Mouse (Mus musculus): Measurements from ENCODE around the gene Nol4l. TPM values are rescaled to one million over a fixed set of nuclear protein-coding genes. Genes with fewer than 3 reads are reported as not detected.

Gene Nol4l
- polyA plus RNA-seq (2016; fragmentation: Nextera tagmentation; extraction: Ambion mirVana): 20.8 and 21.4 TPM in 2 replicates

DNA sequence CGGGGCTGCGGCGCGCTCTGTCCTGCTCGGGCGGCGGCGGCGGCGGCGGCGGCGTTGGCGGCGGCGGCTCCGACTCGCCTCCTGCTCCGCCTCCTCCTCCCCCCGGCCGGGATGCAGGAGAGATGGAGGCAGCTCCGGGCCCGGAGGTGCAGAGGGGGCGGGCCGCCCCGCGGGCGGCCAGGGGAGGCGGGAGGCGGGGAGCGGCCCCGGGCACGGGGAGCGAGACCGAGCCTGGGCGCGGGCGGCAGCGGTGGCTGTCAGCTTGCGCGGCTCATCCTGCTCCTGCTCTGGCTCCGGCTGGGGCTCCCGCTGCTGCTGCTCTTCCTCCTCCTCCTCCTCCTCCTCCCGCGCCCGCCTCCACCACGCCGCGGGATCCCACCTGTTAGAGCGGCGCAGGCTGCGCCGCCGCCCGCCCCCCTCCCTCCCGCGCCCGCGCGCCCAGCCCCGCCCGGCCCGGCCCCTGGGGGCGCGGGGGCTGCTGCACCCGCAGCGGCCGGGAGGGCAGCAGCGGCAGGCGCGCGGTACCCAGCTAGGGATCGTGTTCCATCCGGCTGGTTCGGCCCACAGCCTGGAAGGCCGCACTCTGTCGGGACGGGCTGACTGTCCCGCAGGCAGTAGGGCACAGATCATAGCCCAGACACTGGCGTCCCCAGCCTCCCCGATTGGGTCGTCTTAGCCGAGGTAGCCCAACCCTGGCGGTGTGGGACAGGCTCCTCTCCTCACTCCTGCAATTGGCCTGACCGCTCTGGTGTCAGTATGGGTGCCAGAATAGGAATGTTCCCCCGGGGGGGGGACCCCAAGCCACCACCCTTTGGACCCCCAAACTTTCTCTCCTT lies at the start of gene Nol4l:
Gene Nol4l, minus strand, starts transcription at position 41 of the 836 bp plus-strand sequence.
- Histone ChIP-seq H3K4me1 (peaks cover 47% of the 10 kb centered on the region), H3K27ac (peak within 1 kb of the TSS; percentile 96), H3K9me3 (no peaks in the 10 kb centered on the region; the same call in 1 of the 2 replicates), H3K4me3 (peak within 1 kb of the TSS; percentile 88), H3K36me3 (no peaks in the 10 kb centered on the region), H3K27me3 (ENCODE audit: insufficient read depth, poor library complexity, severe bottlenecking) (peaks cover 35% of the 10 kb centered on the region)
- WGBS: 2% methylated on average over 73 of the region's 86 CpGs
- DNase-seq (ENCODE audit: low spot score): no peak

DNA sequence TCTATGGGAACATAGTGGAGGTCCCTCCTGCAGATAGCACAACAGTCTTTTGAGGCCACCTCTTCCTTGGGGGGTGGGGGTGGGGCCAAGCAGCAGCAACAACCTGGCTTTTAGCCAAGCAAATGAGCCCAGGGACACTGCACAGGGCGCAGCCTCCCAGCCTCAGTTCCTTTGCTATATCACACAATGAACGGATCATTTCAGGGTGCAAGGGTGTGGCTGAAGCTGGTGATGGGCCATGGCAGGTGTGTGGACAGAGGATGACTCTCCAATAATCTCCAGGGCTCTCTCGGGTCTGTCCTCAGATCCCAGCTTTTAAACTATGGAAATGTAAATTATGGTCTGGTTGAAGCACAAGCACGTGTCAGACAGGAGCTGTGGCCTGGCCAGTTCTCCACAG lies 47.4 kb upstream of the Nol4l start:
- H3K36me3 ChIP-seq: no peaks in the 10 kb centered on the region
- WGBS: 51% methylated on average over 4 of the region's 4 CpGs
- DNase-seq (ENCODE audit: low spot score): peak; percentile 72
- H3K4me1 ChIP-seq: peaks cover 38% of the 10 kb centered on the region
- H3K9me3 ChIP-seq: no peaks in the 10 kb centered on the region
- H3K4me3 ChIP-seq: no peak overlapping the region
- H3K27ac ChIP-seq: peak overlapping the region; percentile 75
- H3K27me3 ChIP-seq (ENCODE audit: insufficient read depth, poor library complexity, severe bottlenecking): no peaks in the 10 kb centered on the region

DNA sequence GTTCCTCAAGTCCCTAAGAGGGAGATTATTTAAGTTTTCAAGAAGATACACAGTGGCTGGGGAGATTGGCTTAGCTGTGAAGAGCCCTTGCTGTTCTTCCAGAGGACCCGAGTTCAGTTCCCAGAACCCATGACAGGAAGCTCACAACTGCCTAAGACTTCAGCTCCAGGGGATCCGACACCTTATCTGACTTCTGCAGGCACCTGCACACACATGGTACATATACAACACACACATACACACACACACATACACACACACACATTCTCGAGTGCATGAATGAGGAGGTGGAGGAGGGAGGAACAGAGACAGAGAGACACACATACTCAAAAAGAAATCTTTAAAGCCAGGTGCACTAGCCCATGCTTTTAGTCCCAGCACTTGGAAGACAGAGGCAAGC lies 46.4 kb upstream of the Nol4l start:
- no peaks in the 10 kb centered on the region for H3K36me3 ChIP-seq
- no peaks in the 10 kb centered on the region for H3K9me3 ChIP-seq
- no peaks in the 10 kb centered on the region for H3K27me3 ChIP-seq (ENCODE audit: insufficient read depth, poor library complexity, severe bottlenecking)
- 72% methylated on average over 3 of the region's 3 CpGs for WGBS
- peaks cover 34% of the 10 kb centered on the region for H3K4me1 ChIP-seq
- peak overlapping the region; percentile 73 for H3K27ac ChIP-seq
- H3K4me3 ChIP-seq: no peak overlapping the region
- no peak for DNase-seq (ENCODE audit: low spot score)

DNA sequence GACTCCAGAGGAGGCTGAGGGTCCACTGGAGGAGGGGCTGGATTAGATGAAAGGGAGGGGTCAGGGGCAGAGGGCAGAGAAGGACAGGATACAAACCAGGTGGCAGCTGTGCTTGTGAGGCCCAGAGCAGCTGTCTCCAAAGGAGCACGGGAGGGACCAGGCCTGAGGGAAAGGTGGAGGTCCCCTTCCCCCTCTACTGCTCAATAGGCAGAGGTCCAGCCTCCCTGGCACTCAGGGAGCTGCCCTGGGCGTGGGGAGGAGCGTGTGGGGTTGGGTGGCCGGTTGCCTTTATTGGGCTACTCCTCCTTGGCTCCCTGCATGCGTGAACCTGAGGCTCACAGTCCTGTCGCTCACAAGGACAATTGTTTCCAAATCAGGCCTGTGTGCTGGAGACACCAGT lies 45.8 kb upstream of the Nol4l start:
- Histone ChIP-seq H3K4me1 (peaks cover 28% of the 10 kb centered on the region), H3K27me3 (ENCODE audit: insufficient read depth, poor library complexity, severe bottlenecking) (no peaks in the 10 kb centered on the region), H3K9me3 (no peaks in the 10 kb centered on the region), H3K4me3 (no peak overlapping the region), H3K27ac (peak overlapping the region; percentile 73), H3K36me3 (no peaks in the 10 kb centered on the region)
- WGBS: 54% methylated on average over 6 of the region's 6 CpGs
- no peak for DNase-seq (ENCODE audit: low spot score)

DNA sequence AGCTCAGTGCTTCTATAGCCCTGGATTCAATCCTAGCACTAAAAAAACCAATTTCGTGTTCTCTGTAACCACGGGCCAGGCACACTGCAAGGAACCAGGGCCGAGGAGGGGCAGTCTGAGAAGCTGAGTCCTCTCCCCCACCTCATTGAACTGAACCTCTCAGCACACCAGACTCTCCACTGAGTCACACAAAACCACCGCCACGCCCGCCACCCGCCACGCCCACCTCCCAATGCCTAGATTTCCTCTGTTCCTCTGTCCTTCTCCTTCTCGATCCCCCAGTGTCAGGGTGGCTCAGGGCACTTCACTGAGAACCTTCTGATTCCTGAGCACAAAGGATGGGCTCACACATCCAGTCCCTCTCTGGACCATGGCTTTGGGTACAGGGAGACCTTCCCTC lies 43.3 kb upstream of the Nol4l start:
- no peak for DNase-seq (ENCODE audit: low spot score)
- no peaks in the 10 kb centered on the region for H3K27me3 ChIP-seq (ENCODE audit: insufficient read depth, poor library complexity, severe bottlenecking)
- no peaks in the 10 kb centered on the region for H3K9me3 ChIP-seq
- WGBS: 84% methylated on average over 9 of the region's 9 CpGs
- no peak overlapping the region for H3K4me3 ChIP-seq
- no peaks in the 10 kb centered on the region for H3K36me3 ChIP-seq
- H3K27ac ChIP-seq: peak overlapping the region; percentile 29; the same call in 1 of the 2 replicates
- peaks cover 35% of the 10 kb centered on the region for H3K4me1 ChIP-seq

DNA sequence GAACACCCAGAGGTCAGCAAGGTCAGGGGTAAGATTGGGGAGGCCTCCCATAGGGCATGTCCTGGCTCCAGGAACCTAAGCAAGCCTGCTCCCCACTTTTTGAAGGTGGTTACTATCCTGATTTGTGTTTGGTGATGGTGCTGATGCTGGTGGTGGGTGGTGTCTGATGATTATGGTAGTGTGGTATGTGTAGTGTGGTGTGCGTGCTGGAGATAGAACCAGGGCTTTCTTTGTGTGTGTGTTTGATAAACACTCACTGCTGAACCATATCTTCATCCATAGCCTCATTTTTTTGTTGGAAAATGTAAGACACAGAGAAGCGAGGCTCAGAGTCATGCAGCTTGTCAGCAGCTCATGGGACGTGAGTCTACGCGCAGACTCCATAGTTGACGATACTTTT lies 38.8 kb upstream of the Nol4l start:
- Histone ChIP-seq H3K36me3 (no peaks in the 10 kb centered on the region), H3K4me3 (no peak overlapping the region), H3K4me1 (peaks cover 13% of the 10 kb centered on the region), H3K9me3 (no peaks in the 10 kb centered on the region), H3K27ac (peak overlapping the region; percentile 79), H3K27me3 (ENCODE audit: insufficient read depth, poor library complexity, severe bottlenecking) (no peaks in the 10 kb centered on the region)
- DNase-seq (ENCODE audit: low spot score): peak; percentile 86
- 82% methylated on average over 6 of the region's 6 CpGs for WGBS

DNA sequence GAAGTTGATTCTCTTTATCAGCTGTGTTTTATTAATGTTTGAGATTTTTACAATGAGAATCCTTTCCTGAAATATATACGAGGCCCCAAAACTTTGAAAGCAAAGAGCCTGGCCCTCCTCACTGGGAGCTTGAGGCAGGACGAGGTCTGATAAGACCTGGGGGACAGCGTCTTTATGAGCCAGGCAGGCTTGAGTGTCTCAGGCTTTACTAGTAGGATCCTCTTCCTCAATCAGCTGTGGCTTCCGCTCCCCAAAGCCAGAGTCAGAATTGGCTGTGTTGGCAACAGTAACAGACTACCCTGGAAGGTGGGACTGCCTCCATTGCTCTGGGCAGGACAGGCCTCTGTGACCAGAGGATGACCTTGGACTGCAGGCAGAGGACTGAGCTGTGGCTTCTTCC lies 38.2 kb upstream of the Nol4l start:
- no peak for DNase-seq (ENCODE audit: low spot score)
- Histone ChIP-seq H3K4me1 (peaks cover 15% of the 10 kb centered on the region), H3K36me3 (no peaks in the 10 kb centered on the region), H3K27me3 (ENCODE audit: insufficient read depth, poor library complexity, severe bottlenecking) (no peaks in the 10 kb centered on the region), H3K9me3 (no peaks in the 10 kb centered on the region), H3K4me3 (no peak overlapping the region), H3K27ac (peak overlapping the region; percentile 79)
- 48% methylated on average over 4 of the region's 4 CpGs for WGBS

DNA sequence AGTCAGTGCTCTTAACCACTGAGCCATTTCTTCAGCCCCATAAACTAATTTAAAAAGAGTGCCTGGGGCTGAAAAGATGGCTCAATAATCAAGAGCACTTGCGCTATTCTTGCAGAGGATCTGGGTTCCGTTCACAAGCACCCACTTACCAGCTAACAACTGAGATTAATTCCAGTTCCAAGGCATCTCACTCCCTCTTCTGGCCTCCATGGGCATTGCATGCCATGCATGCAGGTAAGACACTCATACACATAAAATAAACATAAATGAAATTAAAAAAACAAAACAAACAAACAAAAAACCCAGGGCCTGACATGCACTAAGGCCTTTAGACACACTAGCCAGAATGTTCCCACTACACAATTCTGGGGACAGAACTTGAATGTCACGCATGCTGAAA lies 34.6 kb upstream of the Nol4l start:
- WGBS: 85% methylated on average over 3 of the region's 3 CpGs
- Histone ChIP-seq H3K27me3 (ENCODE audit: insufficient read depth, poor library complexity, severe bottlenecking) (0 out of 2 replicates have a peak, but pooled peaks cover 5% of the 10 kb centered on the region), H3K36me3 (no peaks in the 10 kb centered on the region), H3K27ac (no peak overlapping the region), H3K4me3 (no peak overlapping the region), H3K9me3 (no peaks in the 10 kb centered on the region), H3K4me1 (peaks cover 50% of the 10 kb centered on the region)
- no peak for DNase-seq (ENCODE audit: low spot score)

DNA sequence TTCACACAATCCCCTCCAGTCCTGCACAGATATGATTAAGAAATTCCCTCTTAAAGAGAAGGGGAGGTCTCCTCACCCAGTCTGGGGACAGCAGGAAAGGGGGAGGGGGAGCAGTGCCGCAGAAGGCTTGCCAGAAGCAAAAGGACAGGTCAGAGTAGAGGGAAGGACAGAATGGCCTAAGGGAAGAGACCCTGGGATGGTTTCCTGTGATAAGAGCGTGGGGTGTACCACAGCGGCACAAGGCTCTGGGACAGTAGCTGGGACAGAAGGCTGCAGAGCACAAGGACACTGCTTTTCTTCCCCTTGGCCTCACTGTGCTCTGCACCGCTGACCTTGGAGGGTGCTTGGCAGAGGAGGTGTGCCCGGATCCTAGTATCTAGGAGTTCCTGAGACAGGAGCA lies 31.8 kb upstream of the Nol4l start:
- 0 out of 2 replicates have a peak, but pooled peaks cover 5% of the 10 kb centered on the region for H3K27me3 ChIP-seq (ENCODE audit: insufficient read depth, poor library complexity, severe bottlenecking)
- peak overlapping the region; percentile 97 for H3K27ac ChIP-seq
- peaks cover 55% of the 10 kb centered on the region for H3K4me1 ChIP-seq
- peak; percentile 82 for DNase-seq (ENCODE audit: low spot score)
- no peaks in the 10 kb centered on the region for H3K36me3 ChIP-seq
- H3K4me3 ChIP-seq: peak overlapping the region; percentile 53
- WGBS: 10% methylated on average over 5 of the region's 5 CpGs
- no peaks in the 10 kb centered on the region for H3K9me3 ChIP-seq

DNA sequence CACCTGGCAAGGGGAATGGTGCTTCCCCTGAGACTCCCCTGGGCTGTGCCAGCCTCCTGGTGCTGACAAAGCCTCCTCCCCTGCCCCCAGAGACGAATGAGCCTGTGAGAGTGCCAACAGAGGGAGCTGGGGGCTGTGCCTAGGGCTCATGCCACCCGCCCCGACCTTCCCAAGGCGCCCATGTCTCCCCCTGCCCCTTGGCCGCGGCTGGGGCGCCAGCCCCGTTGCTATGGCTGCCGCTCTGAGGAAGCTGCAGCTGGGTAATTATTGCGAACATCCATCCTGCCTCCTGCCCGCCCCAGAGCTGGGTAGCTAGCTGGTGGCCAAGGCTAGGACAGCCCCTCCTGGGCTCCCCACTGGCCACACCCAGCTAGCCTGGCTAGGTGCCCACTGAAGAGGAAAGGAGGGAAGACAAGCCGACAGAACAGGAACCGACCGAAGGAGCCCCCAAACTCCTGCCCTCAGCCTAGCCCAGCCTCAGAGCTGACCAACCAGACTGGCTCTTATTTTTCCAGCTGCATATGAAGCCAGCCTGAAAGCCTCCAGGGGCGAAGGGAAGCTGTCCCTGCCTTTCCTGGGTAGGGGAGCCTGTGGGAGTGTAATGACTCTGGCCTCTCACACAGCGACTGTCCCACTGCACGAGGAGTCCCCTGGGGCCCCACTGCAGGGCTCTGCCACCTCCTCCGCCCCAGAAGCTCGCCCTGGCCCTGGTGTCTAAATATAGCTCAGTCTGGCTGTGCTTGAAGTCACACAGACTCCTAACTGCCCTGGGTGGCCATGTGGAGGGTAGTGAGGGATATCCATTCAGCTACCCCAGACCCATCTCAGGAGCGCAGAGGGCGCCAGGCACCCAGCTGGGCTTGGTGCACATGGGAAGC lies 31.1 kb upstream of the Nol4l start:
- WGBS: 9% methylated on average over 21 of the region's 21 CpGs
- H3K4me3 ChIP-seq: peak overlapping the region; percentile 53
- H3K4me1 ChIP-seq: peaks cover 61% of the 10 kb centered on the region
- H3K9me3 ChIP-seq: no peaks in the 10 kb centered on the region
- no peaks in the 10 kb centered on the region for H3K36me3 ChIP-seq
- H3K27me3 ChIP-seq (ENCODE audit: insufficient read depth, poor library complexity, severe bottlenecking): 0 out of 2 replicates have a peak, but pooled peaks cover 5% of the 10 kb centered on the region
- peak overlapping the region; percentile 97 for H3K27ac ChIP-seq
- peak; percentile 95 for DNase-seq (ENCODE audit: low spot score)

DNA sequence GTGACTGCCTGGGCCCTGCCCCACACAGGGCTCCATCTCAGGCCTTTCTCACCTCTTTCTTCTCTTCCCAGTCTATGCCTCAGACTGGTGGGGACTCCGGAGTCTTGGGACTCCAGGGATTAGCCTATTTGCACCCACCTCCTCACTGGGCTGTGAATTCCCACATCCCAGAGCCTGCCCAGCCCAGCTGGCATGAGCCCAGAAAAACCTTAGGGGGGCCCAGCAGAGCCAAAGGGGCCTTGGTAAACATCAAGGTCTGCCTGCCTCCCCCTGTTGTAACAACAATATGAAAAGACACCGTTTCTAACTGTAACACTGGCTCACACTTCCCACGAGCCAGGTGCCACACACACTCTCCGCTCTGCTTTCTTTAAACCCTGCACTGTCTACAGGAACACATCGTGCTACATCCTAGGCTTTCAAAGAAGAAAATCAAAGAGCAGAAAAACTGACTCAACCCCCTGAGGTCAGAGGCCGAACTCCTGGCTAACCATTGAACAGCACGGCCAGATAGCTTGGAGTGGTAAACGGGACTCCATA lies 29.9 kb upstream of the Nol4l start:
- WGBS: 45% methylated on average over 8 of the region's 8 CpGs
- 0 out of 2 replicates have a peak, but pooled peaks cover 5% of the 10 kb centered on the region for H3K27me3 ChIP-seq (ENCODE audit: insufficient read depth, poor library complexity, severe bottlenecking)
- H3K9me3 ChIP-seq: no peaks in the 10 kb centered on the region
- H3K36me3 ChIP-seq: no peaks in the 10 kb centered on the region
- H3K27ac ChIP-seq: peak overlapping the region; percentile 97
- no peak overlapping the region for H3K4me3 ChIP-seq
- no peak for DNase-seq (ENCODE audit: low spot score)
- peaks cover 65% of the 10 kb centered on the region for H3K4me1 ChIP-seq

DNA sequence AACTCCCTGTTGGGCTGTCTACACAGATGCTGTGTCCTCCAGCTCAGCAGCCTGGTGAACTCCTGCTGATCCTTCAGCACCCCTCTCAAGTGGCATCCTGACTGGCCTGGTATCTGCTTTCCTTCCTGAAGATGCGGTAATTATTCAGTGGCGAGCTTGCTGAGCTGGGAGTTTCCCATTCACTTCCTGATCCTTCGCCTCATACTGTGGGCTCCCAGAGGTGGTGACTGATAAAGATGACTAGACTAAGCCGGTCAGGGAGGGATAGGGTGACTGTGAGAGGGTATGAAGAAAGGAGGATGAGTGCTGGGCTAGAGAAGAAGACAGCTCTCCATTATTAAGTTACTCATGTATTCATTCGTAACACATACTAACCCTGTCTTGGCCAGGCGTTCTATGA lies 28.7 kb upstream of the Nol4l start:
- DNase-seq (ENCODE audit: low spot score): no peak
- H3K27me3 ChIP-seq (ENCODE audit: insufficient read depth, poor library complexity, severe bottlenecking): 0 out of 2 replicates have a peak, but pooled peaks cover 5% of the 10 kb centered on the region

More for the DNA sequence above, 28.7 kb upstream of the Nol4l start:
- H3K4me3 ChIP-seq: no peak overlapping the region
- H3K4me1 ChIP-seq: peaks cover 64% of the 10 kb centered on the region
- H3K36me3 ChIP-seq: no peaks in the 10 kb centered on the region
- WGBS: 43% methylated on average over 6 of the region's 6 CpGs
- H3K27ac ChIP-seq: 0 out of 2 replicates have a peak overlapping the region, but pooled peaks have one; percentile 19
- H3K9me3 ChIP-seq: no peaks in the 10 kb centered on the region
